ENCODE assay signal across 8 mouse cellular contexts in the genomic region with DNA sequence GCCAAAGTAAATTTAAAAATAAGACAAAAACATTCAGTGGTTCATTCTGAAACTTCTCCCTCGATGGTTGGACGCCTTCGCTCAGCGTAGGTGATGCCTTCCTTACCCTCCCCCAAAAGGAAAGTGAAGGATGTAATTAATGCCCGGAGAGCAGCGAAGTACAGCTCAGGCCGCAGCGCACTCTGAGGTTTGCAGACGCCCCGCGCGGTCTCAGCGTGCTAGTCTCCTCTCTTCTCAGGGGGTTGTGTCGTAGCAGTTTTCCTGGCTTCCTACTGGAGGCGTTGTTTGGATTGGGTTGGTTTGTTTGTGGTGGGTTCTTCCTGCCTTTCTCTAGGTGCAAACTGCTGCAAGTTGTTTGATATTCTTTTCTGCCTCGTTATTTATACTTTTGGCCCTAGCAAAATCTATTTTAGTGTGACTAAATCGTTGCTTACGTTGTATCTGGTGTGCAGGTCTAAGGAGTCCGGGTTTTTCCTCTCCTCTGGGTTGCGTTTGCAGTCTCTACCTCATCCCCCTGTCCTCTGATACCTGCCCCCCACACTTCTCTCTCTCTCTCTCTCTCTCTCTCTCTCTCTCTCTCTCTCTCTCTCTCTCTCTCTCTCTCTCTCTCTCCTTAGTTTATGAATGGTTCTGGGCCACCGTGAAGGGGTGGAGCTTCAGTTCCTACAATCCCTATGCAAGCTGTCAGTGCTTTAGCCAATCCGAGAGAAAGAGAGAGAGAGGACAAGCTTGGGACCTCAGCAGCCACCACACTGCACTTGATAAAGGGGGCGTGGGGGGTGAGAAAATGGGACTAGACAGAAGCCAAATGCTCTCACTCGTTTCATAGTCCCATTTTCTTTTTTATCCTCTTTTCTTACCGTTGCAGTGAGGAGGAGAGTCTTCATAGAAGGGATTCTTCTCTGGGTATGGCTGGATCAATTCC. TPM values are rescaled to one million over a fixed set of nuclear protein-coding genes. Genes with fewer than 3 reads are reported as not detected.
DNase-seq lines count a peak whose midpoint lies in the region; ATAC-seq and TF ChIP-seq lines count a peak whose summit lies in the region.

A gene (minus strand): TSS at position 539 of the 925 bp plus-strand sequence.

- peak within 1 kb of the TSS; percentile 71 for H3K4me2 ChIP-seq in hindbrain, embryonic 13.5 days
- H3K4me2 ChIP-seq in midbrain, embryonic 13.5 days (replicated peaks) = peak within 1 kb of the TSS; percentile 74

- H3K4me3 ChIP-seq in E14TG2a.4 (replicated peaks; ENCODE audit: low read length) = peak within 1 kb of the TSS; percentile 76
- peak within 1 kb of the TSS; percentile 73 for H3K4me3 ChIP-seq in hindbrain, embryonic 13.5 days
- H3K4me3 ChIP-seq in midbrain, embryonic 13.5 days (replicated peaks) = peak within 1 kb of the TSS; percentile 75

- H3K9ac ChIP-seq in hindbrain, embryonic 13.5 days = peak within 1 kb of the TSS; percentile 98
- H3K9ac ChIP-seq in midbrain, embryonic 13.5 days (replicated peaks) = peak within 1 kb of the TSS; percentile 96

- peaks cover 37% of the 10 kb centered on the region for H3K4me1 ChIP-seq in E14TG2a.4 (replicated peaks; ENCODE audit: low read depth, low read length)
- H3K4me1 ChIP-seq in hindbrain, embryonic 13.5 days (replicated peaks) = peaks cover 34% of the 10 kb centered on the region
- peaks cover 40% of the 10 kb centered on the region for H3K4me1 ChIP-seq in midbrain, embryonic 13.5 days (replicated peaks)

- no peak for TF ChIP-seq CTCF in E14TG2a.4 (conservative IDR thresholded peaks at IDR 0.05; ENCODE audit: low read length)

- 1% methylated on average over 25 of the region's 25 CpGs for WGBS in hindbrain, embryonic 13.5 days
- WGBS in midbrain, embryonic 13.5 days = under 1% methylated on average over 25 of the region's 25 CpGs

- peak; percentile 92 for ATAC-seq in hindbrain, embryonic 13.5 days (ENCODE audit: low FRiP score)
- ATAC-seq in midbrain, embryonic 13.5 days = peak; percentile 91

- peak within 1 kb of the TSS; percentile 100 for H3K27ac ChIP-seq in hindbrain, embryonic 13.5 days
- peak within 1 kb of the TSS; percentile 96 for H3K27ac ChIP-seq in midbrain, embryonic 13.5 days

- H3K27me3 ChIP-seq in E14TG2a.4 (ENCODE audit: insufficient read depth, low read length) = peaks cover 49% of the 10 kb centered on the region
- H3K27me3 ChIP-seq in hindbrain, embryonic 13.5 days = peaks cover 18% of the 10 kb centered on the region
- H3K27me3 ChIP-seq in midbrain, embryonic 13.5 days = peaks cover 34% of the 10 kb centered on the region

- DNase-seq in cerebellum, adult 18-20 months = peak; percentile 18 to 20
- no peak for DNase-seq in cerebellum, postnatal 4 days (ENCODE audit: low spot score in 2 of 2)
- DNase-seq in cerebellum, postnatal 36 days = peak; percentile 32 to 40
- no peak for DNase-seq in frontal cortex, postnatal 36 days (ENCODE audit: low spot score in 2 of 2)
- no peak for DNase-seq in frontal cortex, adult 2 months (ENCODE audit: extremely low spot score in 1 of 2, low spot score in 1 of 2)

- H3K9me3 ChIP-seq in E14TG2a.4 (ENCODE audit: low read length) = no peaks in the 10 kb centered on the region
- H3K9me3 ChIP-seq in hindbrain, embryonic 13.5 days = no peaks in the 10 kb centered on the region
- H3K9me3 ChIP-seq in midbrain, embryonic 13.5 days = no peaks in the 10 kb centered on the region

- no peaks in the 10 kb centered on the region for H3K36me3 ChIP-seq in E14TG2a.4 (ENCODE audit: insufficient read depth, low read length)
- no peaks in the 10 kb centered on the region for H3K36me3 ChIP-seq in hindbrain, embryonic 13.5 days
- no peaks in the 10 kb centered on the region for H3K36me3 ChIP-seq in midbrain, embryonic 13.5 days

RNA-seq across cellular contexts. Expression of the gene that starts here (rescaled TPM):
- 258 and 288 TPM in 2 replicates for polyA plus RNA-seq in hindbrain, embryonic 13.5 days (2015; fragmentation: Nextera tagmentation; extraction: Ambion mirVana)
- 89.1 and 122 TPM in 2 replicates for polyA plus RNA-seq in midbrain, embryonic 13.5 days (2015; fragmentation: Nextera tagmentation; extraction: Ambion mirVana)
- polyA plus RNA-seq in frontal cortex, adult 2 months (2012; rRNA removed) = 0.04 TPM in 2 replicates

Comparison
In these comparisons a context has a peak if more than half of its experiments do, and no peak if none do; other contexts are left out.
1. RNA of the gene that starts here (polyA plus RNA-seq): 258 to 288 TPM in hindbrain, embryonic 13.5 days and 89.1 to 122 TPM in midbrain, embryonic 13.5 days; 0.04 TPM in frontal cortex, adult 2 months; every median in the first group is over 10 times any median in the second.
2. DNase-seq: peak in cerebellum, adult 18-20 months (2 of 2) and cerebellum, postnatal 36 days (2 of 2); none in cerebellum, postnatal 4 days (0 of 2), frontal cortex, postnatal 36 days (0 of 2) and frontal cortex, adult 2 months (0 of 2).
3. Peak in every context shown above with its lines, with median percentiles within 50 percentile points of each other: H3K4me3 ChIP-seq.